Mouse (Mus musculus): Measurements from ENCODE around the gene Mboat1. TPM values are rescaled to one million over a fixed set of nuclear protein-coding genes. Genes with fewer than 3 reads are reported as not detected.

The Mboat1 gene
- total and polyA plus RNA-seq, 2 experiments from 2014 or later, result 3.5 to 3.8 TPM

DNA sequence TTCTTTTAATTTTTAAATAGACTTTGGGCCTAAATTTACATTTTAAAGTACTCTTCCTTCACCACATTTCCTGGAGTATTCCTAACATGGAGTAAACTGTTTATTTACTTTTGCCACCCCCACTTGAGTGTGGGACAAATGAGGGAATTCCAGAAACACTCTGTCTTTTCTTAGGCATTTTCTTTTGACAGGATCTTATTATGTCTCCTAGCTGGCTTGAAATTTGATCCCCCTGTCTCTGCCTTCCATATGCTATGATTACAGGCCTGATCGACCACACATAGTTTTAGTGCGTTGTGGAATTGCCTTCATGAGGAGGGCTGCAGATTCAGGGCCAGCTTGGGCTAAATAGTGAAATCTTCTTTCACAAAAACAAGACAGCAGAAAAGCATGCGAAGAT is 85.0 kb downstream of the Mboat1 start:
- Histone ChIP-seq H3K27me3 (ENCODE audit: insufficient read depth, low read length) (no peaks in the 10 kb centered on the region), H3K36me3 (ENCODE audit: insufficient read depth) (no peaks in the 10 kb centered on the region), H3K9me3 (ENCODE audit: low read length) (no peaks in the 10 kb centered on the region), H3K4me3 (ENCODE audit: low read depth, low read length) (no peak overlapping the region), H3K9ac (no peak overlapping the region), H3K27ac (ENCODE audit: low read depth, low read length) (no peak overlapping the region), H3K4me1 (ENCODE audit: insufficient read depth) (no peaks in the 10 kb centered on the region), H3K4me2 (ENCODE audit: low read depth) (no peak overlapping the region)
- ATAC-seq, result no peak
- TF ChIP-seq CTCF (IDR thresholded peaks at IDR 0.05; ENCODE audit: low read depth), result no peak
- 29% methylated on average over 3 of the region's 3 CpGs for WGBS
- DNase-seq, result no peak

DNA sequence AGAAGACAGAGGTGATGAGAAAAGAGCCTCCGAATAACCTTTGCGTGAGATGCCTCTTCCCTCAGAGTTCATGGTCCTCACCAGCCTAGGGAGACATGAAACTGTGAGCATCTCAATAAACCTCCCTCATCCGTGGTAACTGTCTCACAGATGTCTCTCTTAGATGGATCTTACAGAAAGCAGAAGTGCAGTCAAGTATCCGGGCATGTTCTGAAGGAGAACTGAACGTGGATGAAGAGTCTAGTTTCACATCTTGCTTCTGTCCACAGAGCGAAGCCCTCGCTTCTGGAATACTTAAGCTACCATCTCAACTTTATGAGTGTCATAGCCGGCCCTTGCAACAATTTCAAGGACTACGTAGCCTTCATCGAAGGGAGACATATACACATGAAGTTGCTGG is 87.8 kb downstream of the Mboat1 start:
- H3K4me3 ChIP-seq (ENCODE audit: low read depth, low read length), result no peak overlapping the region
- no peaks in the 10 kb centered on the region for H3K27me3 ChIP-seq (ENCODE audit: insufficient read depth, low read length)
- TF ChIP-seq CTCF (IDR thresholded peaks at IDR 0.05; ENCODE audit: low read depth), result no peak
- H3K4me1 ChIP-seq (ENCODE audit: insufficient read depth), result no peaks in the 10 kb centered on the region
- ATAC-seq (no peak), DNase-seq (no peak)
- no peaks in the 10 kb centered on the region for H3K36me3 ChIP-seq (ENCODE audit: insufficient read depth)
- no peak overlapping the region for H3K9ac ChIP-seq
- 94% methylated on average over 10 of the region's 10 CpGs for WGBS
- H3K27ac ChIP-seq (ENCODE audit: low read depth, low read length), result no peak overlapping the region
- no peak overlapping the region for H3K4me2 ChIP-seq (ENCODE audit: low read depth)
- no peaks in the 10 kb centered on the region for H3K9me3 ChIP-seq (ENCODE audit: low read length)

DNA sequence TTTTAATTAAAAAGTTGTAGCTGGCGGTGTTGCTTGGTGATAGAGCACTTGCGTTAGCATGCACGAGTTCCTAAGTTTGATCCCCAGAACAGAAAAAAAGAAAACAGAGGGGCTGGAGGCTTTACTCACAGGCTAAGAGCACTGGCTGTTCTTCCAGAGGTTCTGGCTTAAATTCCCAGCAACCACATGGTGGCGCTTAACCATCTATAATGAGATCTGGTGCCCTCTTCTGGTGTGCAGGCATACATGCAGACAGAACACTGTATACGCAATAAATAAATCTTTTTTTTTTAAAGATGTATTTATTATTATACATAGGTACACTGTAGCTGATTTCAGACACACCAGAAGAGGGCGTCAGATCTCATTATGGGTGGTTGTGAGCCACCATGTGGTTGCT is 88.4 kb downstream of the Mboat1 start:
- no peak for ATAC-seq
- TF ChIP-seq CTCF (IDR thresholded peaks at IDR 0.05; ENCODE audit: low read depth), result no peak; the same call in 1 of the 2 replicates

DNA sequence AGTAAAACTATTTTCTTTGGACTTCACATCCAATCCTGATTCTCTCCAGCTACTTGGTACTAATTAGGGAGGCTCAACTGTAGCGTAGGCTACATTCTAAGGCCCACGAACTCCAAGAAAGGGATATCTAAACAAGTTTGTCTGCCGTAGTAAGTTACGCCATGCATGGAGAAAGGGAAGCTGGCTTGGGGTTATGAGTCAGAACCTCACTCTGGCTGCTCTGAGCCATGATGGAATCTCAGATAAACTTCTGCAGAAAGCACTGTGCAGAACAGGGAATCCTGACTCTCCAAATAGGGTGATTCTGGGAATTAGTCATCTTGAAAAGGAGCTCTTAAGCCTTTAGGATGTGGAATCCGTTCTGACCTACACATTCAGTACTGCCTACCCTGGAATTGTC is 92.5 kb downstream of the Mboat1 start:
- no peak for DNase-seq
- no peak overlapping the region for H3K4me3 ChIP-seq (ENCODE audit: low read depth, low read length)

More for the DNA sequence above, 88.4 kb downstream of the Mboat1 start:
- 89% methylated on average over 6 of the region's 6 CpGs for WGBS
- H3K27ac ChIP-seq (ENCODE audit: low read depth, low read length), result no peak overlapping the region
- no peak overlapping the region for H3K9ac ChIP-seq
- no peaks in the 10 kb centered on the region for H3K36me3 ChIP-seq (ENCODE audit: insufficient read depth)
- no peaks in the 10 kb centered on the region for H3K27me3 ChIP-seq (ENCODE audit: insufficient read depth, low read length)
- DNase-seq, result no peak
- H3K4me1 ChIP-seq (ENCODE audit: insufficient read depth), result no peaks in the 10 kb centered on the region
- no peaks in the 10 kb centered on the region for H3K9me3 ChIP-seq (ENCODE audit: low read length)
- no peak overlapping the region for H3K4me3 ChIP-seq (ENCODE audit: low read depth, low read length)
- no peak overlapping the region for H3K4me2 ChIP-seq (ENCODE audit: low read depth)

DNA sequence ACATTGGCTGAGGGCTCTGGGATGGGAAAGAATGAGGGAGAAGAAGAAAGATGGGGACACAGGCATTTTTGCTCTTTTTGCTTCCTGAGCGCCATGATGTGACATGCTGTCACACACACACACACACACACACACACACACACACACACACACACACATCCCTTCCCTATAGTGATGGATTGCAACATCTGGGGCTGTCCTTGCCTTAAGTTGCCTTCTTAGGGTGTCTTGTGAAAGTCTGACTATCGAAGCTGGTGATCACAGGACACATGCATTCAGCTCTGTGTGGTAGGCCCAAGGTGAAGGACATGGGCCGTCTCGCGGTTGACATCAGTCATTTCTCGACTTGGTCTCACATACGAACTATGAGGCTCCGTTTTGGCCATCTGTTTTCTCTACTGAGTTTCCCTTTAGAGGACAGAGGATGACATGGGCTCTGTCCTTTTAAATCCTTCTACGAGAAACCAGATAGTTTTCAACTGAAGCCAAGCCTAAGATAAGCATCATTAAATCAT is 93.4 kb downstream of the Mboat1 start:
- Histone ChIP-seq H3K9me3 (ENCODE audit: low read length) (no peaks in the 10 kb centered on the region), H3K9ac (no peak overlapping the region), H3K27ac (ENCODE audit: low read depth, low read length) (no peak overlapping the region), H3K4me2 (ENCODE audit: low read depth) (no peak overlapping the region), H3K27me3 (ENCODE audit: insufficient read depth, low read length) (no peaks in the 10 kb centered on the region), H3K4me3 (ENCODE audit: low read depth, low read length) (no peak overlapping the region), H3K4me1 (ENCODE audit: insufficient read depth) (no peaks in the 10 kb centered on the region), H3K36me3 (ENCODE audit: insufficient read depth) (no peaks in the 10 kb centered on the region)
- DNase-seq, result no peak
- no peak for TF ChIP-seq CTCF (IDR thresholded peaks at IDR 0.05; ENCODE audit: low read depth)
- WGBS, result 92% methylated on average over 9 of the region's 9 CpGs
- no peak for ATAC-seq

More for the DNA sequence above, 92.5 kb downstream of the Mboat1 start:
- no peaks in the 10 kb centered on the region for H3K27me3 ChIP-seq (ENCODE audit: insufficient read depth, low read length)
- ATAC-seq, result no peak
- no peaks in the 10 kb centered on the region for H3K4me1 ChIP-seq (ENCODE audit: insufficient read depth)
- H3K9me3 ChIP-seq (ENCODE audit: low read length), result no peaks in the 10 kb centered on the region
- H3K4me2 ChIP-seq (ENCODE audit: low read depth), result no peak overlapping the region
- no peak for TF ChIP-seq CTCF (IDR thresholded peaks at IDR 0.05; ENCODE audit: low read depth)
- H3K36me3 ChIP-seq (ENCODE audit: insufficient read depth), result no peaks in the 10 kb centered on the region
- H3K27ac ChIP-seq (ENCODE audit: low read depth, low read length), result no peak overlapping the region
- 71% methylated on average over 5 of the region's 5 CpGs for WGBS
- H3K9ac ChIP-seq, result no peak overlapping the region

DNA sequence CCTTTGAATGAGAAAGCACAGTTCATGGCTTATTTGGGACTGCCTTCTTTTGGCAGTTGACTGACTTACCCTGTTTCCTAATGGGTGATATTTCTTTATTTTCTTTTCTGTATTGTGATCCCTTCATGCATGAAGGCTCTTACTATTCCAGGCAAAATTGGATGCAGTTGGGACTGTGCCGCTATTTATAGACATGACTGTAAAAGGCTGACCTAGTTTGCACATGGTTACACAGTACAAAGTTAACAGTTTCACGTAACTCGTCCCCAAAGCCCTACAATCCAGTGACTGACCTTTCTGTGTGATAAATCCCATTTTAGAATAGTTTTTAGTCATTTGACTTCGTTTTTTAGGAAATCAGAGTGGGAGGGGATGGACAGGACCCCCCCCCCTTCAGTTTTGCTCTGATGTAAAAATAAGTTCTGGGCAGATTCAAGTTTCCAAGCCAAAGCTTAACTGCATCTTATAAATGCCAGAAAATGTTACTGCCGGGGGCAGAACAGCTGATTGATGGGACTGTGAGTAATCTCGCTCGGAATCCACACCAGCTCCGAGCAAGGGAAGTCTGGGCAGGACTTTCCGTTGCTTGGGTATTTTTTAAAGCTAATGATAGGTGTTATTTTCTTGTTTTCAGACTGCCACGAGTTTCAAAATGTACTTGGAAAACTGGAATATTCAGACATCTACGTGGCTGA is 98.9 kb downstream of the Mboat1 start:
- no peak overlapping the region for H3K4me2 ChIP-seq (ENCODE audit: low read depth)
- H3K27me3 ChIP-seq (ENCODE audit: insufficient read depth, low read length), result no peaks in the 10 kb centered on the region
- no peaks in the 10 kb centered on the region for H3K4me1 ChIP-seq (ENCODE audit: insufficient read depth)
- H3K9ac ChIP-seq, result no peak overlapping the region
- no peaks in the 10 kb centered on the region for H3K36me3 ChIP-seq (ENCODE audit: insufficient read depth)
- no peak overlapping the region for H3K27ac ChIP-seq (ENCODE audit: low read depth, low read length)
- H3K4me3 ChIP-seq (ENCODE audit: low read depth, low read length), result no peak overlapping the region
- ATAC-seq (peak; percentile 91), DNase-seq (peak; percentile 24)
- WGBS, result 42% methylated on average over 11 of the region's 11 CpGs
- TF ChIP-seq CTCF (IDR thresholded peaks at IDR 0.05; ENCODE audit: low read depth), result no peak
- H3K9me3 ChIP-seq (ENCODE audit: low read length), result no peaks in the 10 kb centered on the region

DNA sequence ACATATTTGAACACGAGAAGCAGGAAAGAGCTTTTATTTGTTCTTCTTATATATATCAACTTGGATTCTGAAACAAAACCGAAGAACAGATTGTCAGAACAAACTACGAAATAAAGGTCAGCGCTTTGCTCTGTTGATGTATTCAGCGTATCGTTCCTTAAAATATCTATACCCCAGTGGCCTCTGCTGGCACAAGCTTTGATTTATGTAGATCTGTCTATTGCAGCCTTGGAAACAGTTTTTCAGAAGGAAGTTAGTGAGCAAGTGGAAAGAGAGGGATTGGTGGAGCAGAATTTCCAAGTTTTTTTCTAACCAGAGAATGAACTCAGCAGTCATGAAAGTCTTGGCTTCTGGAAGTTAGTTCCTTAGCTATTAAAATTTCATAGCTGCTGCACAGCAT is 103.1 kb downstream of the Mboat1 start:
- Histone ChIP-seq H3K4me1 (ENCODE audit: insufficient read depth) (no peaks in the 10 kb centered on the region), H3K9ac (no peak overlapping the region), H3K27ac (ENCODE audit: low read depth, low read length) (no peak overlapping the region), H3K27me3 (ENCODE audit: insufficient read depth, low read length) (no peaks in the 10 kb centered on the region), H3K36me3 (ENCODE audit: insufficient read depth) (no peaks in the 10 kb centered on the region), H3K4me3 (ENCODE audit: low read depth, low read length) (no peak overlapping the region), H3K4me2 (ENCODE audit: low read depth) (no peak overlapping the region), H3K9me3 (ENCODE audit: low read length) (no peaks in the 10 kb centered on the region)
- WGBS, result 92% methylated on average over 6 of the region's 6 CpGs
- DNase-seq (no peak), ATAC-seq (no peak)
- no peak for TF ChIP-seq CTCF (IDR thresholded peaks at IDR 0.05; ENCODE audit: low read depth)
